ENCODE assay signal across 9 mouse cellular contexts in the genomic region with DNA sequence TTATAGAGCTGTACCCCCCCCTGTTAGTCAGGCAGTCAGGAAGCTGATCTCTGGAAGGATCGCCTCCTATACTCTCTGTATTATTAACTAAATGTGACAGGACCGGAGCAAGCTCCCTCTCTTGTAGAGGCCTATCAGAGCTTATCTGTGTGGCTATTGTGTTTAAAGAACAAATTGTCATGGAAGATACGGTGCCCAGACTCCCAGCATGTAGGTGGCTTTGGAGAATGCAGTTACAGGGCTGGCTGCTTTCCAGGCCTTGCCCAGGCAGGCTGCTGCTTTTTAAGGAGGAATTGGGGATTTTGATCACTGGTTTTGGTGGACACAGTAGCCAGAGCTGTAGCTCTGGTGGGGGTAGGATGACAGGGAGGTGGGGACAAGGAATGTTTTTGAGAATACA.
DNase-seq lines count a peak whose midpoint lies in the region; ATAC-seq and TF ChIP-seq lines count a peak whose summit lies in the region.
"Had no signal": no experiment of that assay in that cellular context is flagged by ENCODE, and none has a peak within 500 bp of the region (broad histone marks: within the 10 kb centered on the region; RNA-seq: fewer than 3 reads in every experiment).

No protein-coding gene starts in this region.

- H3K9ac ChIP-seq in forebrain, embryonic 13.5 days: no peak overlapping the region
- H3K9ac ChIP-seq: limb, embryonic 12.5 days had no signal

- no peak overlapping the region for H3K4me2 ChIP-seq in forebrain, embryonic 13.5 days
- H3K4me2 ChIP-seq: limb, embryonic 12.5 days had no signal

- H3K27me3 ChIP-seq in forebrain, embryonic 13.5 days: no peaks in the 10 kb centered on the region
- H3K27me3 ChIP-seq: limb, embryonic 12.5 days had no signal

- peak overlapping the region; percentile 85 for H3K27ac ChIP-seq in layer of hippocampus, adult 2 months
- H3K27ac ChIP-seq in forebrain, embryonic 13.5 days: no peak overlapping the region
- H3K27ac ChIP-seq: limb, embryonic 12.5 days had no signal

- no peaks in the 10 kb centered on the region for H3K9me3 ChIP-seq in forebrain, embryonic 13.5 days (replicated peaks)
- H3K9me3 ChIP-seq: limb, embryonic 12.5 days had no signal

- H3K4me3 ChIP-seq in layer of hippocampus, adult 2 months: no peak overlapping the region; the same call in 1 of the 2 replicates
- no peak overlapping the region for H3K4me3 ChIP-seq in forebrain, embryonic 13.5 days
- H3K4me3 ChIP-seq: limb, embryonic 12.5 days had no signal

- 33% methylated on average over 3 of the region's 3 CpGs for WGBS in forebrain, embryonic 13.5 days

- ATAC-seq in megakaryocyte-erythroid progenitor cell, adult 5-6 weeks (replicated peaks; ENCODE audit: low FRiP score, low TSS enrichment, poor library complexity, severe bottlenecking): peak; percentile 87
- no peak for ATAC-seq in forebrain, embryonic 13.5 days

- TF ChIP-seq CTCF in layer of hippocampus, adult 2 months (conservative IDR thresholded peaks at IDR 0.05): no peak

- peaks cover 6% of the 10 kb centered on the region; the same call in 1 of the 2 replicates for H3K4me1 ChIP-seq in forebrain, embryonic 13.5 days

- no peaks in the 10 kb centered on the region for H3K36me3 ChIP-seq in forebrain, embryonic 13.5 days (ENCODE audit: poor library complexity, severe bottlenecking)

- peak; percentile 31 to 48 for DNase-seq in layer of hippocampus, adult 2 months (ENCODE audit: low spot score in 2 of 2)
- no peak for DNase-seq in layer of hippocampus, postnatal 25 days (ENCODE audit: extremely low spot score in 1 of 2, low spot score in 1 of 2)
- peak; percentile 44 for DNase-seq in adipocyte (ENCODE audit: low spot score)
- DNase-seq in cerebellum, adult 11 months: peak; percentile 66
- DNase-seq in thymus, adult 18-20 months: no peak
- no peak for DNase-seq in spleen, adult 12 weeks (ENCODE audit: low spot score)

Comparison
In these comparisons a context has a peak if more than half of its experiments do, and no peak if none do; other contexts are left out.
1. DNase-seq: peak in layer of hippocampus, adult 2 months (2 of 2), adipocyte (single experiment) and cerebellum, adult 11 months (single experiment); none in layer of hippocampus, postnatal 25 days (0 of 2), thymus, adult 18-20 months (0 of 2) and spleen, adult 12 weeks (single experiment).